Mouse (Mus musculus): ENCODE measurements around the gene Gm11554. TPM values are rescaled to one million over a fixed set of nuclear protein-coding genes. Genes with fewer than 3 reads are reported as not detected.
"Not testable (repeated sequence)": the region's sequence is repeated elsewhere in the genome, so short reads cannot be mapped to it uniquely, and the experiment has no call there.

The Gm11554 gene
- polyA plus RNA-seq (2012; ENCODE audit: insufficient read depth, insufficient read length, missing spikeins), result not detected in 2 replicates

- H3K4me1 ChIP-seq (ENCODE audit: control insufficient read depth, insufficient read depth, insufficient read length, low read length), result not testable (repeated sequence)
These were observed at the start of gene Gm11554 for GRCm38 (mm10) chr11:99804346-99804745. Gene Gm11554 (minus strand): TSS chr11:99804446.

GRCm38 (mm10) chr11:99851508-99851907 lies 47.3 kb upstream of the Gm11554 start, which contains the start of gene Krtap4-16:
Gene Krtap4-16 (minus strand): TSS chr11:99851608.
- Histone ChIP-seq H3K4me1 (ENCODE audit: control insufficient read depth, insufficient read depth, insufficient read length, low read length) (no peaks in the 10 kb centered on the region), H3K4me3 (ENCODE audit: insufficient read depth, low read depth, low read length) (no peak within 1 kb of the TSS), H3K27ac (replicated peaks; ENCODE audit: low read depth, low read length) (no peak within 1 kb of the TSS)

More at GRCm38 (mm10) chr11:99804346-99804745, at the start of gene Gm11554:
- not testable (repeated sequence) for H3K4me3 ChIP-seq (ENCODE audit: insufficient read depth, low read depth, low read length); H3K27ac ChIP-seq (replicated peaks; ENCODE audit: low read depth, low read length)

- Histone ChIP-seq H3K4me3 (ENCODE audit: insufficient read depth, low read depth, low read length) (no peak overlapping the region), H3K4me1 (ENCODE audit: control insufficient read depth, insufficient read depth, insufficient read length, low read length) (no peaks in the 10 kb centered on the region), H3K27ac (replicated peaks; ENCODE audit: low read depth, low read length) (no peak overlapping the region)
These were observed 42.5 kb upstream of the Gm11554 start for GRCm38 (mm10) chr11:99846746-99847145.

- Histone ChIP-seq H3K4me3 (ENCODE audit: insufficient read depth, low read depth, low read length) (no peak overlapping the region), H3K4me1 (ENCODE audit: control insufficient read depth, insufficient read depth, insufficient read length, low read length) (no peaks in the 10 kb centered on the region), H3K27ac (replicated peaks; ENCODE audit: low read depth, low read length) (no peak overlapping the region)
These were observed 37.9 kb upstream of the Gm11554 start for GRCm38 (mm10) chr11:99842185-99842584.

- Histone ChIP-seq H3K27ac (replicated peaks; ENCODE audit: low read depth, low read length) (no peak within 1 kb of the TSS), H3K4me1 (ENCODE audit: control insufficient read depth, insufficient read depth, insufficient read length, low read length) (no peaks in the 10 kb centered on the region)
These were observed 33.7 kb upstream of the Gm11554 start, which contains the start of gene 2300003K06Rik for GRCm38 (mm10) chr11:99837966-99838365. Gene 2300003K06Rik (minus strand): TSS chr11:99838066.

DNA sequence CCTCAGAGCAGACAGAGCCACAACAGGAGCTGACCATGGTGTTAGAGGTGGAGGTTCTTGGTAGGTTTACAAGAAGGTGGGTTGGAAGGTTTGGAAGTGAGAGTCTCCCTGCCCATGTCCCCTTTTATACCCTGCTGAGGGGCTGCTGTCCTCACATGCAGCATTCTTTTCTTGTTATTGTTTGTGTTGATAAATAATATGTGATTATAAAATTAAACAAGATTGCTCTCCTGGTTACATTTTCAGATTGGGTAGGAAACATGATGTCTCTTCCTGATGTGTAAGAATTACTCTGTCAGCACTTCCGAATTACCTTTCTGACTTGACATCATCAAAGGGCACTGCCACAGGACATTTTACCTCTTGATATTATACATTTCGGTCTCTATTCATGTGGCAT lies 11.3 kb upstream of the Gm11554 start, which contains the start of gene Gm11564:
TSS of gene Gm11564 (minus strand) at position 101 of the 400 bp plus-strand sequence.
- H3K4me1 ChIP-seq (ENCODE audit: control insufficient read depth, insufficient read depth, insufficient read length, low read length); H3K4me3 ChIP-seq (ENCODE audit: insufficient read depth, low read depth, low read length); H3K27ac ChIP-seq (replicated peaks; ENCODE audit: low read depth, low read length): not testable (repeated sequence)

More at GRCm38 (mm10) chr11:99837966-99838365, 33.7 kb upstream of the Gm11554 start, which contains the start of gene 2300003K06Rik:
- H3K4me3 ChIP-seq (ENCODE audit: insufficient read depth, low read depth, low read length), result no peak within 1 kb of the TSS

GRCm38 (mm10) chr11:99809792-99810191 lies 5.5 kb upstream of the Gm11554 start, which contains the start of gene Krtap4-13:
Gene Krtap4-13 (minus strand): TSS chr11:99809892.
- H3K4me1 ChIP-seq (ENCODE audit: control insufficient read depth, insufficient read depth, insufficient read length, low read length); H3K27ac ChIP-seq (replicated peaks; ENCODE audit: low read depth, low read length); H3K4me3 ChIP-seq (ENCODE audit: insufficient read depth, low read depth, low read length): not testable (repeated sequence)

GRCm38 (mm10) chr11:99798832-99799231 lies 5.4 kb downstream of the Gm11554 start, which contains the start of gene Gm11569:
Gene Gm11569 (minus strand): TSS chr11:99798932.
- not testable (repeated sequence) for H3K4me3 ChIP-seq (ENCODE audit: insufficient read depth, low read depth, low read length); H3K4me1 ChIP-seq (ENCODE audit: control insufficient read depth, insufficient read depth, insufficient read length, low read length); H3K27ac ChIP-seq (replicated peaks; ENCODE audit: low read depth, low read length)

- Histone ChIP-seq H3K4me3 (ENCODE audit: insufficient read depth, low read depth, low read length) (no peak within 1 kb of the TSS), H3K4me1 (ENCODE audit: control insufficient read depth, insufficient read depth, insufficient read length, low read length) (no peaks in the 10 kb centered on the region), H3K27ac (replicated peaks; ENCODE audit: low read depth, low read length) (no peak within 1 kb of the TSS)
These were observed 10.9 kb downstream of the Gm11554 start, which contains the start of gene Gm11596 for GRCm38 (mm10) chr11:99793367-99793766. Gene Gm11596 (minus strand): TSS chr11:99793467.

GRCm38 (mm10) chr11:99784900-99785299 lies 19.3 kb downstream of the Gm11554 start, which contains the start of gene Krtap4-9:
Gene Krtap4-9 (plus strand): TSS chr11:99785200.
- not testable (repeated sequence) for H3K4me1 ChIP-seq (ENCODE audit: control insufficient read depth, insufficient read depth, insufficient read length, low read length); H3K27ac ChIP-seq (replicated peaks; ENCODE audit: low read depth, low read length); H3K4me3 ChIP-seq (ENCODE audit: insufficient read depth, low read depth, low read length)

DNA sequence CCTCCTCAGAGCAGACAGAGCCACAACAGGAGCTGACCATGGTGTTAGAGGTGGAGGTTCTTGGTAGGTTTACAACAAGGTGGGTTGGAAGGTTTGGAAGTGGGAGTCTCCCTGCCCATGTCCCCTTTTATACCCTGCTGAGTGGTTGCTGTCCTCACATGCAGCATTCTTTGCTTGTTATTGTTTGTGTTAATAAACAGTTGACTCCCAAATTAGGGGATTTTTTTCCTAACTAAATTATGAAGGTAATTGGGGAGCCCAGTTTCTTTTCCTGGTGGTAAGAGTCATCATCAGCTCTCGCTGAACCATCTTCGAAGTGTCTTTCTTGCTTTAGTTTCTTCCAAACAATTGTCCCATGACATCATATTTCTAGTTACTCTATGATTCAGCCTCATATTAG lies 23.6 kb downstream of the Gm11554 start, which contains the start of gene Krtap4-8:
TSS of gene Krtap4-8 (minus strand) at position 101 of the 400 bp plus-strand sequence.
- no peaks in the 10 kb centered on the region for H3K4me1 ChIP-seq (ENCODE audit: control insufficient read depth, insufficient read depth, insufficient read length, low read length)
- H3K27ac ChIP-seq (replicated peaks; ENCODE audit: low read depth, low read length), result no peak within 1 kb of the TSS
- H3K4me3 ChIP-seq (ENCODE audit: insufficient read depth, low read depth, low read length), result no peak within 1 kb of the TSS

DNA sequence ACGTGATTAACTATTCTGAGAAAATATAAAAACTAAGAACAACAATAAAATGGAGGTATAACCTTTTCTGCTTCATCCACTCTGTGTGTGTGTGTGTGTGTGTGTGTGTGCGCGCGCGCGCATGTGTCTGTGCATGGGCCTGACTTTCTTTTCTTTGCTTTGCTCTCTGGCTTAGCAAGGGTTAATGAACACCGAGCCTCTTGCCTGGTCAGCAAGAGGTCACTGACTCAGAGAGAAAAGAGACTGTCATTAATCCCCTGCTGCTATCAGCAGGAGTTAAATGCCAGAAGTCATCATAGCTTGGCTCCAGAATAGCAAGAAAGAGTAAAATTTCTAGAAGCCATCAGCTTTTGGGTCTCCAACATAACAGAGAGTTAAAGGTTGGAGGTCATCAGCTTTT lies 25.8 kb downstream of the Gm11554 start:
- Histone ChIP-seq H3K4me1 (ENCODE audit: control insufficient read depth, insufficient read depth, insufficient read length, low read length) (no peaks in the 10 kb centered on the region), H3K4me3 (ENCODE audit: insufficient read depth, low read depth, low read length) (no peak overlapping the region), H3K27ac (replicated peaks; ENCODE audit: low read depth, low read length) (no peak overlapping the region)

DNA sequence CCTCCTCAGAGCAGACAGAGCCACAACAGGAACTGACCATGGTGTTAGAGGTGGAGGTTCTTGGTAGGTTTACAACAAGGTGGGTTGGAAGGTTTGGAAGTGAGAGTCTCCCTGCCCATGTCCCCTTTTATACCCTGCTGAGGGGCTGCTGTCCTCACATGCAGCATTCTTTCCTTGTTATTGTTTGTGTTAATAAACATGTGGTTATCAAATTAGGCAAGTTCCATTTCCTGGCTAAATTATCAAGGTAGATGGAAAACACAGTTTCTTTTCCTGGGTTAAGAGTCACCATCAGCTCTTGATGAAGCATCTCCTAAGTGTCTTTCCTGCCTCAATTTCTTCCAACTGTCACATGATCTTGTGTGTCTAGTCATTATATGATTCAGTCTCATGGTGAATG lies 31.4 kb downstream of the Gm11554 start, which contains the start of gene Gm11595:
TSS of gene Gm11595 (minus strand) at position 101 of the 400 bp plus-strand sequence.
- H3K4me3 ChIP-seq (ENCODE audit: insufficient read depth, low read depth, low read length); H3K27ac ChIP-seq (replicated peaks; ENCODE audit: low read depth, low read length); H3K4me1 ChIP-seq (ENCODE audit: control insufficient read depth, insufficient read depth, insufficient read length, low read length): not testable (repeated sequence)

- Histone ChIP-seq H3K4me3 (ENCODE audit: insufficient read depth, low read depth, low read length) (no peak overlapping the region), H3K4me1 (ENCODE audit: control insufficient read depth, insufficient read depth, insufficient read length, low read length) (no peaks in the 10 kb centered on the region), H3K27ac (replicated peaks; ENCODE audit: low read depth, low read length) (no peak overlapping the region)
These were observed 35.8 kb downstream of the Gm11554 start for GRCm38 (mm10) chr11:99768410-99768809.

GRCm38 (mm10) chr11:99758877-99759276 lies 45.4 kb downstream of the Gm11554 start:
- Histone ChIP-seq H3K4me3 (ENCODE audit: insufficient read depth, low read depth, low read length) (no peak overlapping the region), H3K4me1 (ENCODE audit: control insufficient read depth, insufficient read depth, insufficient read length, low read length) (no peaks in the 10 kb centered on the region)

More at GRCm38 (mm10) chr11:99758877-99759276, 45.4 kb downstream of the Gm11554 start:
- no peak overlapping the region for H3K27ac ChIP-seq (replicated peaks; ENCODE audit: low read depth, low read length)
